Mouse (Mus musculus): Measurements from ENCODE around the gene Vmn1r173. TPM values are rescaled to one million over a fixed set of nuclear protein-coding genes. Genes with fewer than 3 reads are reported as not detected.
"Not testable (repeated sequence)": the region's sequence is repeated elsewhere in the genome, so short reads cannot be mapped to it uniquely, and the experiment has no call there.

Vmn1r173 gene
- not detected in 2 replicates for polyA plus RNA-seq (2015; fragmentation: Nextera tagmentation; extraction: Ambion mirVana)

- not testable (repeated sequence) for H3K4me3 ChIP-seq; H3K4me1 ChIP-seq (replicated peaks); ATAC-seq (ENCODE audit: low read depth); H3K4me2 ChIP-seq; H3K9me3 ChIP-seq; H3K27ac ChIP-seq (replicated peaks); H3K9ac ChIP-seq; H3K27me3 ChIP-seq; H3K36me3 ChIP-seq
- 29% methylated on average over 1 of the region's 1 CpGs for WGBS
These were observed at the start of gene Vmn1r173 for GRCm38 (mm10) chr7:23700403-23700802. Gene Vmn1r173, plus strand, starts transcription at chr7:23700703.

GRCm38 (mm10) chr7:23658016-23658415, 42.5 kb upstream of the Vmn1r173 start, which contains the start of gene Vmn1r172:
Gene Vmn1r172, plus strand, starts transcription at chr7:23658316.
- Histone ChIP-seq H3K27ac (replicated peaks) (no peak within 1 kb of the TSS), H3K4me1 (replicated peaks) (no peaks in the 10 kb centered on the region), H3K4me3 (no peak within 1 kb of the TSS), H3K4me2 (no peak within 1 kb of the TSS), H3K9ac (no peak within 1 kb of the TSS), H3K9me3 (no peaks in the 10 kb centered on the region), H3K36me3 (no peaks in the 10 kb centered on the region), H3K27me3 (no peaks in the 10 kb centered on the region)
- 69% methylated on average over 2 of the region's 2 CpGs for WGBS
- ATAC-seq (ENCODE audit: low read depth), result no peak

- not testable (repeated sequence) for H3K9ac ChIP-seq; H3K4me2 ChIP-seq; ATAC-seq (ENCODE audit: low read depth); H3K36me3 ChIP-seq; H3K27me3 ChIP-seq; H3K4me1 ChIP-seq (replicated peaks); H3K4me3 ChIP-seq; H3K27ac ChIP-seq (replicated peaks); H3K9me3 ChIP-seq
- WGBS, result 64% methylated on average over 1 of the region's 1 CpGs
These were observed 51.5 kb downstream of the Vmn1r173 start, which contains the start of gene Vmn1r174 for GRCm38 (mm10) chr7:23751970-23752369. Gene Vmn1r174, plus strand, starts transcription at chr7:23752270.

Other genes starting within 250 kb of the Vmn1r173 start
- not detected in 2 replicates for gene Vmn1r167, start 193.5 kb upstream of the Vmn1r173 start, polyA plus RNA-seq (2015; fragmentation: Nextera tagmentation; extraction: Ambion mirVana)
- not detected in 2 replicates for gene Vmn1r168, start 161.0 kb upstream of the Vmn1r173 start, polyA plus RNA-seq (2015; fragmentation: Nextera tagmentation; extraction: Ambion mirVana)
- not detected in 2 replicates for gene Vmn1r169, start 125.2 kb upstream of the Vmn1r173 start, polyA plus RNA-seq (2015; fragmentation: Nextera tagmentation; extraction: Ambion mirVana)
- not detected in 2 replicates for gene Vmn1r170, start 94.5 kb upstream of the Vmn1r173 start, polyA plus RNA-seq (2015; fragmentation: Nextera tagmentation; extraction: Ambion mirVana)
- gene Vmn1r171, start 70.0 kb upstream of the Vmn1r173 start, polyA plus RNA-seq (2015; fragmentation: Nextera tagmentation; extraction: Ambion mirVana), result not detected in 2 replicates
- not detected in 2 replicates for gene Vmn1r172, start 42.4 kb upstream of the Vmn1r173 start, polyA plus RNA-seq (2015; fragmentation: Nextera tagmentation; extraction: Ambion mirVana)
- gene Vmn1r174, start 51.6 kb downstream of the Vmn1r173 start, polyA plus RNA-seq (2015; fragmentation: Nextera tagmentation; extraction: Ambion mirVana), result not detected in 2 replicates
- gene Vmn1r175, start 109.9 kb downstream of the Vmn1r173 start, polyA plus RNA-seq (2015; fragmentation: Nextera tagmentation; extraction: Ambion mirVana), result not detected in 2 replicates
- not detected in 2 replicates for gene Vmn1r176, start 136.7 kb downstream of the Vmn1r173 start, polyA plus RNA-seq (2015; fragmentation: Nextera tagmentation; extraction: Ambion mirVana)
- gene Vmn1r177, start 165.7 kb downstream of the Vmn1r173 start, polyA plus RNA-seq (2015; fragmentation: Nextera tagmentation; extraction: Ambion mirVana), result not detected in 2 replicates
- gene Vmn1r178, start 191.3 kb downstream of the Vmn1r173 start, polyA plus RNA-seq (2015; fragmentation: Nextera tagmentation; extraction: Ambion mirVana), result not detected in 2 replicates
- gene Vmn1r179, start 226.3 kb downstream of the Vmn1r173 start, polyA plus RNA-seq (2015; fragmentation: Nextera tagmentation; extraction: Ambion mirVana), result not detected in 2 replicates
- not detected in 2 replicates for gene Vmn1r180, start 249.9 kb downstream of the Vmn1r173 start, polyA plus RNA-seq (2015; fragmentation: Nextera tagmentation; extraction: Ambion mirVana)

All from neural tube, embryonic 13.5 days (tissue).